Mouse (Mus musculus) hindbrain, postnatal 0 days (tissue): ENCODE results near the gene Pknox2. TPM values are rescaled to one million over a fixed set of nuclear protein-coding genes. Genes with fewer than 3 reads are reported as not detected.

Experiments used
- ATAC-seq: fragments of 200-750 bp; cut with Nextera tagmentation; 2 replicates; pipeline ENCODE4 v1.8.0; 2017; ENCODE audit warnings: mild to moderate bottlenecking, moderate TSS enrichment, moderate library complexity
- DNase-seq: peaks from one replicate; pipeline ENCODE4 v3.0.0-alpha.2; 2015; ENCODE audit warnings: low spot score
- H3K27ac ChIP-seq: fragments of 300-500 bp; sonication (generic); 2 replicates; pipeline ENCODE4 v1.5.1; 2014; ENCODE audit warnings: mild to moderate bottlenecking
- H3K27me3 ChIP-seq: fragments of 300-500 bp; sonication (generic); 2 replicates; pipeline ENCODE4 v1.6.1; 2014; ENCODE audit warnings: low read length, mixed read lengths; ENCODE audit not compliant: insufficient read depth
- H3K36me3 ChIP-seq: fragments of 300-500 bp; sonication (generic); 2 replicates; pipeline ENCODE4 v1.6.1; 2014; ENCODE audit warnings: low read length, mixed read lengths; ENCODE audit not compliant: insufficient read depth
- H3K4me1 ChIP-seq: fragments of 300-500 bp; sonication (generic); 2 replicates; pipeline ENCODE4 v1.6.1; 2014; ENCODE audit warnings: antibody characterized with exemption, low read length, mixed read lengths; ENCODE audit not compliant: insufficient read depth
- H3K4me2 ChIP-seq: fragments of 300-500 bp; sonication (generic); 2 replicates; pipeline ENCODE4 v1.6.1; 2014; ENCODE audit warnings: low read depth, mild to moderate bottlenecking, low read length, moderate library complexity, mixed read lengths
- H3K4me3 ChIP-seq: fragments of 300-500 bp; sonication (generic); 2 replicates; pipeline ENCODE4 v1.5.1; 2014; ENCODE audit warnings: low read length
- H3K9ac ChIP-seq: fragments of 300-500 bp; sonication (generic); replicated peaks from 2 replicates; pipeline ENCODE4 v1.6.1; 2014; ENCODE audit warnings: mild to moderate bottlenecking, low read length, moderate library complexity, mixed read lengths
- H3K9me3 ChIP-seq: fragments of 300-500 bp; sonication (generic); 2 replicates; pipeline ENCODE4 v1.6.1; 2016; ENCODE audit warnings: low read length, mixed read lengths
- CTCF ChIP-seq: IDR thresholded peaks from 2 replicates; pipeline ENCODE4 v1.5.1; 2016; ENCODE audit warnings: antibody characterized with exemption, control low read depth, low read depth
- WGBS: fragments of 180-500 bp; shearing (Covaris S2); extraction: QIAGEN DNeasy Blood & Tissue Kit; methylation state at CpG from one replicate; pipeline ENCODE4 v1.1.7; 2014; 5-methylcytosine and 5-hydroxymethylcytosine counted together
- polyA plus RNA-seq: library from polyadenylated mRNA; unstranded; fragments of >200 nt; fragmentation: Nextera tagmentation; extraction: Ambion mirVana; gene quantifications from 2 replicates; pipeline ENCODE4 v1.2.1, GENCODE M21; 2015
- total RNA-seq: library from RNA; depleted of rRNA; stranded (reverse); fragments of >200 nt; gene quantifications from 2 replicates; pipeline ENCODE4 v1.2.3, GENCODE M21; 2014

The Pknox2 gene
- total and polyA plus RNA-seq, 2 experiments from 2014 or later = 22.2 to 23.5 TPM

DNA sequence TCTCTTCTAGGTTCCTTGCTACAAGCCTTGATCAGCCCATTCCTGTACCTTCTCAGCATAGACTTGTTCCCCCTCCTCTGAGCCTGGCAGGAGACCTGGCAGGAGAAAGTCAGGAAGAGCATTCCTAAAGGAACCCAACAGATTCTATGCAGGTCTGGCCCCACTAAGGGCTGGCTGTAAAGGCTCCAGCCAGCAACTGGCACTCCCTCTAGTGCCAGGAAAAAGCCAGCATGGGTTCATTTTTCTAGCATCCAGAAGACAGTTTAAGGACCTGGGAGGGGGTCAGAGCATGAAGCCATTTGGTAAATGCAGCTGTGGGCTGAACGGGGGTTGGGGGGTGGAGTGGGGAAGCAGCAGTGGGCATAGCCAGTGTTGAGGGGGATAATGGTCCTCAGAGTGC lies 185.3 kb downstream of the Pknox2 start:
- no peak for ATAC-seq
- Histone ChIP-seq H3K4me2 (no peak overlapping the region), H3K27ac (no peak overlapping the region), H3K4me3 (no peak overlapping the region), H3K9ac (no peak overlapping the region), H3K9me3 (no peaks in the 10 kb centered on the region), H3K4me1 (peaks cover 6% of the 10 kb centered on the region; the same call in 1 of the 2 replicates), H3K36me3 (no peaks in the 10 kb centered on the region), H3K27me3 (no peaks in the 10 kb centered on the region)
- peak; percentile 55 for TF ChIP-seq CTCF
- no peak for DNase-seq
- 54% methylated on average over 1 of the region's 1 CpGs for WGBS

- ATAC-seq (no peak), DNase-seq (no peak)
- H3K27me3 ChIP-seq = no peaks in the 10 kb centered on the region
- no peak for TF ChIP-seq CTCF
- no peak overlapping the region for H3K4me3 ChIP-seq
- no peak overlapping the region for H3K4me2 ChIP-seq
- H3K27ac ChIP-seq = no peak overlapping the region
- H3K9me3 ChIP-seq = no peaks in the 10 kb centered on the region
- no peaks in the 10 kb centered on the region for H3K36me3 ChIP-seq
- WGBS = 88% methylated on average over 5 of the region's 5 CpGs
- H3K9ac ChIP-seq = no peak overlapping the region
- peaks cover 6% of the 10 kb centered on the region; the same call in 1 of the 2 replicates for H3K4me1 ChIP-seq
Observed at GRCm38 (mm10) chr9:36961153-36961552, 186.1 kb downstream of the Pknox2 start.

- no peak for TF ChIP-seq CTCF
- ATAC-seq = peak; percentile 54
- Histone ChIP-seq H3K36me3 (no peaks in the 10 kb centered on the region), H3K27ac (peak overlapping the region; percentile 61; the same call in 1 of the 2 replicates), H3K4me1 (peaks cover 14% of the 10 kb centered on the region), H3K4me2 (no peak overlapping the region), H3K27me3 (no peaks in the 10 kb centered on the region), H3K9me3 (no peaks in the 10 kb centered on the region), H3K9ac (no peak overlapping the region), H3K4me3 (no peak overlapping the region)
- no peak for DNase-seq
- WGBS = 43% methylated on average over 2 of the region's 2 CpGs
Observed at GRCm38 (mm10) chr9:36951133-36951484, 196.1 kb downstream of the Pknox2 start.

GRCm38 (mm10) chr9:36950271-36951132 lies 196.7 kb downstream of the Pknox2 start:
- Histone ChIP-seq H3K36me3 (no peaks in the 10 kb centered on the region), H3K9ac (no peak overlapping the region), H3K4me1 (peaks cover 14% of the 10 kb centered on the region), H3K27ac (peak overlapping the region; percentile 61), H3K9me3 (no peaks in the 10 kb centered on the region), H3K4me3 (no peak overlapping the region), H3K4me2 (no peak overlapping the region), H3K27me3 (no peaks in the 10 kb centered on the region)
- DNase-seq (peak; percentile 71), ATAC-seq (peak; percentile 83)
- no peak for TF ChIP-seq CTCF
- 17% methylated on average over 14 of the region's 14 CpGs for WGBS

DNA sequence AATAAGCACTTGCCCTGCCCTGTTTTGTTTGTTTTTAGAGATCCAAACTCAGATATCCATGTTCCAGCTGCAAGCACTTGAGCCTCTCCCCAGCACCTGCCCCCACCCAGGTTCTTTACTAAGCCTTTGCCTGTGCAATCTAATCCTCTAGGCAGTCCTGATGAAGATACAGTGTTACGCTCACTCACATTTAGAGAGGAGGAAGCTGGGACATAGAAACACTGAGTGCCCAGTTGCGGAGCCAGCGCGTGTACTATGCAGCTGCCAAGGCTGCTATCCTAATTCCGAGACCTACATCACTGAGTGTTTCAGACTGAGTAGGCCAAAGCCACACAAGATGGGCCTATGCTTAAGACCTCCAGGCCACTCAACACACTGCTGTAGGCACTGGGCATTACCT lies 199.0 kb downstream of the Pknox2 start:
- Histone ChIP-seq H3K36me3 (no peaks in the 10 kb centered on the region), H3K4me1 (peaks cover 14% of the 10 kb centered on the region), H3K27ac (no peak overlapping the region), H3K4me3 (no peak overlapping the region), H3K9me3 (no peaks in the 10 kb centered on the region), H3K27me3 (no peaks in the 10 kb centered on the region), H3K9ac (no peak overlapping the region), H3K4me2 (no peak overlapping the region)
- no peak for TF ChIP-seq CTCF
- WGBS = 87% methylated on average over 5 of the region's 5 CpGs
- DNase-seq (no peak), ATAC-seq (no peak)

DNA sequence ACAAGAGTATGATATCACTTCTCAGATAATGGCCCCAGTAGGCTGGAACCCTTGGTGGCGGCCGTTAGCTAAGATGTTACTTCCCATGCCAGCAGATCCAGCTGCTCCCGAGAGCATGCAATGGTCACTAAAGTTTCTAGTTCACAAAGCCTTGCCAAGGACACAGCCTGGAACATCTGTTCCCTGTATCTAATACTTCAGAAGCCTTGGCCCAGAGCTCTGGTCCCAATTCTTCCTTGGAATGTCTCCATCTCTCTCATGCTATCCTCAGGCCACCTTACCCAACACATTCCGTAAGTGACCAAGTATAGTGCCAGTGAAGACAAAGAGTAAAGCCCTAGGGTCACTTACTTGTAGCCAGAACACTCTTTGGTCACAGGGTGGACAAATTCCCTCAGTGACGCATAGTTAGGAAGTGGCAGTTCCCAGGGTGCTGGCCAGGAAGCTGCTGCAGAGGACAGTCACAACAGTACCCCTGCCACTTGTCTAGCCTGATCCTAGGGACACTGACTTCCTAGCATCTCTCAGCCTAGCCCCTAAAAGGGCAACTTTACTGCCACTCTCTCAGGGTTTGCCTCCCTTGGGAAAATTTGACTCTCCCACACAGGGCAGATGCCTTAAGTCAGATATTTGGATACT lies 200.0 kb downstream of the Pknox2 start:
- H3K4me3 ChIP-seq = no peak overlapping the region
- 76% methylated on average over 5 of the region's 5 CpGs for WGBS
- H3K9ac ChIP-seq = no peak overlapping the region
- no peak overlapping the region for H3K4me2 ChIP-seq
- H3K9me3 ChIP-seq = no peaks in the 10 kb centered on the region
- no peak for TF ChIP-seq CTCF
- H3K27ac ChIP-seq = no peak overlapping the region
- H3K27me3 ChIP-seq = no peaks in the 10 kb centered on the region
- no peak for ATAC-seq
- DNase-seq = no peak
- H3K4me1 ChIP-seq = peaks cover 14% of the 10 kb centered on the region
- H3K36me3 ChIP-seq = no peaks in the 10 kb centered on the region
